Mouse (Mus musculus) myocyte (in vitro differentiated cells): ENCODE data around the gene Ap3s2. TPM values are rescaled to one million over a fixed set of nuclear protein-coding genes. Genes with fewer than 3 reads are reported as not detected.
A peak's percentile ranks its signal among the peaks of the same experiment; 100 is the strongest.

Source experiments
- H3K27me3 ChIP-seq: one replicate; pipeline ENCODE4 v1.6.1; 2011; ENCODE audit not compliant: control insufficient read depth, insufficient read depth, insufficient read length
- H3K36me3 ChIP-seq: one replicate; pipeline ENCODE4 v1.6.1; 2011; ENCODE audit not compliant: control insufficient read depth, insufficient read depth
- H3K4me2 ChIP-seq: one replicate; pipeline ENCODE4 v1.6.1; 2011; ENCODE audit warnings: low read depth, control low read depth
- H3K4me3 ChIP-seq: one replicate; pipeline ENCODE4 v1.5.1; 2011; ENCODE audit warnings: mild to moderate bottlenecking, control low read depth, moderate library complexity
- H3K79me2 ChIP-seq: one replicate; pipeline ENCODE4 v1.6.1; 2011; ENCODE audit not compliant: control insufficient read depth, insufficient read depth
- H3ac ChIP-seq: one replicate; pipeline ENCODE4 v1.6.1; 2011; ENCODE audit not compliant: control insufficient read depth, insufficient read length
- CEBPB ChIP-seq: IDR thresholded peaks from 2 replicates; pipeline ENCODE4 v1.6.1; 2011; ENCODE audit warnings: mild to moderate bottlenecking, moderate library complexity; ENCODE audit not compliant: poor library complexity, insufficient read depth, severe bottlenecking
- E2F4 ChIP-seq: IDR thresholded peaks from one replicate; pipeline ENCODE4 v1.6.1; 2011; ENCODE audit warnings: mild to moderate bottlenecking, control low read depth, moderate library complexity; ENCODE audit not compliant: insufficient read depth
- MAX ChIP-seq: IDR thresholded peaks from one replicate; pipeline ENCODE4 v1.6.1; 2011; ENCODE audit warnings: low read depth, mild to moderate bottlenecking, control low read depth
- MYOD1 ChIP-seq, 3 experiments: IDR thresholded peaks; one replicate each; pipeline ENCODE4 v1.6.1; 2011; ENCODE audit warnings: control low read depth in 2 of 3, low read depth in 2 of 3, mild to moderate bottlenecking in 2 of 3, moderate library complexity in 1 of 3; ENCODE audit not compliant: insufficient read length in 2 of 3, control insufficient read depth in 1 of 3
- MYOG ChIP-seq, 3 experiments: IDR thresholded peaks; one replicate each; pipeline ENCODE4 v1.6.1; 2011; ENCODE audit warnings: control low read depth in 2 of 3, low read depth in 2 of 3, mild to moderate bottlenecking in 2 of 3; ENCODE audit not compliant: insufficient read length in 2 of 3, control insufficient read depth in 1 of 3, insufficient read depth in 1 of 3
- POLR2A ChIP-seq: IDR thresholded peaks from one replicate; pipeline ENCODE4 v1.6.1; 2011; ENCODE audit warnings: low read depth, mild to moderate bottlenecking, control low read depth, moderate library complexity; ENCODE audit not compliant: insufficient read length
- POLR2AphosphoS2 ChIP-seq: IDR thresholded peaks from one replicate; pipeline ENCODE4 v1.6.1; 2011; ENCODE audit warnings: low read depth, control low read depth; ENCODE audit not compliant: insufficient read length
- REST ChIP-seq: IDR thresholded peaks from one replicate; pipeline ENCODE4 v1.6.1; 2011; ENCODE audit warnings: mild to moderate bottlenecking, control low read depth, moderate library complexity; ENCODE audit not compliant: insufficient read depth, insufficient read length
- SRF ChIP-seq: IDR thresholded peaks from one replicate; pipeline ENCODE4 v1.6.1; 2011; ENCODE audit warnings: low read depth; ENCODE audit not compliant: control insufficient read depth, insufficient read length
- TCF12 ChIP-seq: IDR thresholded peaks from one replicate; pipeline ENCODE4 v1.6.1; 2011; ENCODE audit warnings: mild to moderate bottlenecking, control low read depth; ENCODE audit not compliant: poor library complexity, insufficient read depth, severe bottlenecking
- TCF3 ChIP-seq: IDR thresholded peaks from one replicate; pipeline ENCODE4 v1.6.1; 2011; ENCODE audit warnings: low read depth, control low read depth; ENCODE audit not compliant: insufficient read length
- USF1 ChIP-seq: IDR thresholded peaks from one replicate; pipeline ENCODE4 v1.6.1; 2011; ENCODE audit warnings: low read depth, mild to moderate bottlenecking, control low read depth, moderate library complexity
- polyA plus RNA-seq: library from polyadenylated mRNA; unstranded; fragments of >200 nt; fragmentation: generic; extraction: Trizol; gene quantifications from one replicate; pipeline ENCODE4 v1.2.1, GENCODE M21; 2012; ENCODE audit warnings: missing spikeins

Ap3s2 gene
- polyA plus RNA-seq, 1 experiment: 15.1 TPM

GRCm38 (mm10) chr7:79847456-79848451, 72.7 kb downstream of the Ap3s2 start:
- Histone ChIP-seq H3K36me3 (no peaks in the 10 kb centered on the region), H3K79me2 (no peaks in the 10 kb centered on the region), H3K4me3 (peak overlapping the region; percentile 28), H3K27me3 (no peaks in the 10 kb centered on the region), H3K4me2 (peak overlapping the region; percentile 84), H3ac (no peak overlapping the region)
- peak in 1 of 3 experiments; percentile 13 for TF ChIP-seq MYOD1 (IDR thresholded peaks at IDR 0.05; ENCODE audit: control insufficient read depth in 1 of 3, insufficient read length in 2 of 3, low read depth in 2 of 3)
- TF ChIP-seq REST: no peak
- TF ChIP-seq POLR2A: peak; percentile 79
- peak; percentile 68 for TF ChIP-seq POLR2AphosphoS2

- H3K4me2 ChIP-seq: peak overlapping the region; percentile 84
- H3K79me2 ChIP-seq: no peaks in the 10 kb centered on the region
- H3K4me3 ChIP-seq: no peak overlapping the region
- H3K27me3 ChIP-seq: no peaks in the 10 kb centered on the region
- TF ChIP-seq MYOD1 (IDR thresholded peaks at IDR 0.05; ENCODE audit: control insufficient read depth in 1 of 3, insufficient read length in 2 of 3, low read depth in 2 of 3): no peak
- TF ChIP-seq USF1: no peak
- H3K36me3 ChIP-seq: no peaks in the 10 kb centered on the region
- H3ac ChIP-seq: no peak overlapping the region
Observed at GRCm38 (mm10) chr7:79846342-79846741, 74.1 kb downstream of the Ap3s2 start.

- no peak for TF ChIP-seq REST
- no peak for TF ChIP-seq TCF12
- TF ChIP-seq POLR2A: no peak
- TF ChIP-seq SRF: no peak
- TF ChIP-seq MYOG (IDR thresholded peaks at IDR 0.05; ENCODE audit: control insufficient read depth in 1 of 3, insufficient read depth in 1 of 3, insufficient read length in 2 of 3, low read depth in 2 of 3): no peak
- no peak for TF ChIP-seq CEBPB
- TF ChIP-seq POLR2AphosphoS2: no peak
- no peak for TF ChIP-seq E2F4
- no peak for TF ChIP-seq MYOD1 (IDR thresholded peaks at IDR 0.05; ENCODE audit: control insufficient read depth in 1 of 3, insufficient read length in 2 of 3, low read depth in 2 of 3)
- TF ChIP-seq MAX: no peak
- Histone ChIP-seq H3K27me3 (no peaks in the 10 kb centered on the region), H3K4me2 (no peak overlapping the region), H3K36me3 (no peaks in the 10 kb centered on the region), H3K79me2 (no peaks in the 10 kb centered on the region), H3K4me3 (no peak overlapping the region), H3ac (no peak overlapping the region)
Observed at GRCm38 (mm10) chr7:79844090-79844802, 76.2 kb downstream of the Ap3s2 start.

GRCm38 (mm10) chr7:79842163-79842562, 78.3 kb downstream of the Ap3s2 start:
- Histone ChIP-seq H3K36me3 (no peaks in the 10 kb centered on the region), H3K27me3 (no peaks in the 10 kb centered on the region), H3ac (no peak overlapping the region), H3K79me2 (no peaks in the 10 kb centered on the region), H3K4me3 (no peak overlapping the region), H3K4me2 (no peak overlapping the region)
- TF ChIP-seq POLR2A: no peak
- no peak for TF ChIP-seq MYOD1 (IDR thresholded peaks at IDR 0.05; ENCODE audit: control insufficient read depth in 1 of 3, insufficient read length in 2 of 3, low read depth in 2 of 3)
- no peak for TF ChIP-seq SRF
- no peak for TF ChIP-seq USF1
- no peak for TF ChIP-seq CEBPB
- TF ChIP-seq REST: no peak
- TF ChIP-seq TCF12: no peak
- no peak for TF ChIP-seq E2F4
- TF ChIP-seq TCF3: no peak
- no peak for TF ChIP-seq POLR2AphosphoS2
- TF ChIP-seq MAX: no peak
- TF ChIP-seq MYOG (IDR thresholded peaks at IDR 0.05; ENCODE audit: control insufficient read depth in 1 of 3, insufficient read depth in 1 of 3, insufficient read length in 2 of 3, low read depth in 2 of 3): no peak

GRCm38 (mm10) chr7:79837247-79837646, 83.2 kb downstream of the Ap3s2 start:
- Histone ChIP-seq H3K4me3 (no peak overlapping the region), H3ac (no peak overlapping the region), H3K4me2 (no peak overlapping the region), H3K79me2 (no peaks in the 10 kb centered on the region), H3K36me3 (no peaks in the 10 kb centered on the region), H3K27me3 (no peaks in the 10 kb centered on the region)
- TF ChIP-seq TCF12: no peak
- no peak for TF ChIP-seq MAX
- TF ChIP-seq POLR2A: no peak
- TF ChIP-seq POLR2AphosphoS2: no peak
- TF ChIP-seq MYOD1 (IDR thresholded peaks at IDR 0.05; ENCODE audit: control insufficient read depth in 1 of 3, insufficient read length in 2 of 3, low read depth in 2 of 3): no peak
- TF ChIP-seq REST: no peak
- TF ChIP-seq SRF: no peak
- TF ChIP-seq TCF3: no peak
- TF ChIP-seq CEBPB: no peak
- no peak for TF ChIP-seq MYOG (IDR thresholded peaks at IDR 0.05; ENCODE audit: control insufficient read depth in 1 of 3, insufficient read depth in 1 of 3, insufficient read length in 2 of 3, low read depth in 2 of 3)
- TF ChIP-seq E2F4: no peak
- TF ChIP-seq USF1: no peak
